Mouse (Mus musculus): Measurements from ENCODE around the gene Zfpl1.

- TF ChIP-seq GATA1 (IDR thresholded peaks at IDR 0.05; ENCODE audit: borderline replicate concordance, low read length) = no peak
- no peak for TF ChIP-seq FLI1 (IDR thresholded peaks at IDR 0.05; ENCODE audit: low read length)
These were observed 16.9 kb downstream of the Zfpl1 start, which contains the start of gene Tm7sf2 for GRCm38 (mm10) chr19:6067724-6068415.
